Mouse (Mus musculus): ENCODE results near the gene Sephs2. TPM values are rescaled to one million over a fixed set of nuclear protein-coding genes. Genes with fewer than 3 reads are reported as not detected.
"Not testable (repeated sequence)": the region's sequence is repeated elsewhere in the genome, so short reads cannot be mapped to it uniquely, and the experiment has no call there.

Sephs2 gene
- total RNA-seq, 4 experiments from 2014 or later: 38.1 to 45.4 (median 41.6) TPM

DNA sequence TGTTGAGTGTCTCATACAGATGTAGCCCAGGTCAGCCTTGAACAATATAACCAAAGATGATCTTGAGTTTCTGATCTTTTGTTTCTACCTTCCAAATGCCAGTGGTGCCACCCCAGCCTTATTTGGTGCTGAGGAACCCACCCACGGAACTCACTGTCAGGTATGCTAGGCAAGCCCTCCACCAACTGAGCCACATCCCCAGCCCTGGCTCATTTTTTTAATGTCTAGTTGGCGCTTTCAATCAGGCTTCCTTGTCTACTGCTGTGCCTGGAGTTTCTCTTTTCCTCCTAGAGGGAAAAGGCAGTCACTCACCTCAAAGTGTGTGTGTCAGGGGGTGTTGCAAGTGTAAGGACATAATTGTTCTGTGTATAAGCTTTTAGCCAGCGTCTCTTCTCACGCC is 2.8 kb downstream of the Sephs2 start:
- DNase-seq (ENCODE audit: low spot score in 2 of 2): no peak

GRCm38 (mm10) chr7:127270666-127271065 is 3.2 kb downstream of the Sephs2 start:
- DNase-seq (ENCODE audit: low spot score in 2 of 2): no peak

- DNase-seq (ENCODE audit: low spot score in 2 of 2): no peak
These were observed 3.6 kb downstream of the Sephs2 start for GRCm38 (mm10) chr7:127270256-127270655.

DNA sequence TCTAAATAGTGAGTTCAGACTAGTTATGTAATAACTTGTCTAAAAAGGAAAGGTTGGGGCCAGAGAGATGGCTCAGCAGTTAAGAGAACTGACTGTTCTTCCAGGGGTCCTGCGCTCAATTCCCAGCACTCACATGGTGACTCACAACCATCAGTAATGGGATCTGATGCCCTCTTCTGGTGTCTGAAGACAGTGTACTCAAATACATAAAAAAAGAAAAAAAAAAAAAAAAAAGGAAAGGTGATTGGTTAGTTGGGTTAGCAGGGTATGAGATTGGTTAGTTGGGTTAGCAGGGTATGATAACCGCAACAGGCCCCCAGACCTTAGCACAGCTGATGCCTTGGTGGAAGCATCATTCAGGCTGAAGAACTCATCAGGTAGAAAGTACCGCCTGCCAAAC is 10.3 kb downstream of the Sephs2 start:
- DNase-seq (ENCODE audit: low spot score in 2 of 2): no peak

GRCm38 (mm10) chr7:127262218-127262961 is 11.5 kb downstream of the Sephs2 start:
- no peak for DNase-seq (ENCODE audit: low spot score in 2 of 2)

DNA sequence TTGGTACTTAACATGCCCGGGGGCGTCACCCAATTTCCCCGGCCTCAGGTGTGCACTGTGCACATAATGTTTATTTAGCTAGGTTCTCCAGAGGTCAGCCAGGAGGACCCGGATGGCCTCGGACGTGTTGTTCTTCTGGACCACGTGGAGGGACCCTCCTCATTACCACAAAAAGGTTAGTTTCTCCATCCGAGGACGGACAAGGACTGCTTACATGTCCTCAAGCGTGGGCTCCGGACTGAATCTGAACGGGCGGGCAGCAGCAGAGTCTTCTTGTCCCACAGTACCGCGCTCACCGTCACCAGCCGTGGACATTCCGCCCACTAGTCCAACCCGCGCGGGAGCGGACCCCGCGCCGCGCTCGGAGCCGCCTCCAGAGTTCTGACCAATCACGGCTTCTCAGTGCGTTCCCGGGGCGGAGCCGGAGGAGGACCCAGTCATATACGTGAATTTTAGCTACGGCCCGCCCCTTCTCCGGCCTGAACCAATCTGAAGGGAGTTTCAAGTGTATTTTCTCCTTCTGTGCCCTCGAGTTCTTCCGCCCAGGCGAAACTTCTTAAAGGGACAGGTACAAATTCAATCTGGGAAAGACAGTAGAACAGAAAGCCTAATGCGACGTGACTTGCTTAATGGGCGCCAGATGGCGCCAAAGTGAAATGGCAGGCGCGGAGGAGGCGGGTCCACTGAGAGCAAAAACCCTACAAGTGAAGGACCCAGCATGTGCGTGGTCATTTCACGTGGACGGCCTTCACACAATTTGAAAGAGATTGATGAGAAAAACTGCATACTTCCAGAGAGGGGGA is 13.3 kb downstream of the Sephs2 start, which contains the start of gene Dctpp1:
Dctpp1 (minus strand) TSS at position 401 of the 803 bp plus-strand sequence.
- DNase-seq (ENCODE audit: low spot score in 2 of 2): peak; percentile 99

DNA sequence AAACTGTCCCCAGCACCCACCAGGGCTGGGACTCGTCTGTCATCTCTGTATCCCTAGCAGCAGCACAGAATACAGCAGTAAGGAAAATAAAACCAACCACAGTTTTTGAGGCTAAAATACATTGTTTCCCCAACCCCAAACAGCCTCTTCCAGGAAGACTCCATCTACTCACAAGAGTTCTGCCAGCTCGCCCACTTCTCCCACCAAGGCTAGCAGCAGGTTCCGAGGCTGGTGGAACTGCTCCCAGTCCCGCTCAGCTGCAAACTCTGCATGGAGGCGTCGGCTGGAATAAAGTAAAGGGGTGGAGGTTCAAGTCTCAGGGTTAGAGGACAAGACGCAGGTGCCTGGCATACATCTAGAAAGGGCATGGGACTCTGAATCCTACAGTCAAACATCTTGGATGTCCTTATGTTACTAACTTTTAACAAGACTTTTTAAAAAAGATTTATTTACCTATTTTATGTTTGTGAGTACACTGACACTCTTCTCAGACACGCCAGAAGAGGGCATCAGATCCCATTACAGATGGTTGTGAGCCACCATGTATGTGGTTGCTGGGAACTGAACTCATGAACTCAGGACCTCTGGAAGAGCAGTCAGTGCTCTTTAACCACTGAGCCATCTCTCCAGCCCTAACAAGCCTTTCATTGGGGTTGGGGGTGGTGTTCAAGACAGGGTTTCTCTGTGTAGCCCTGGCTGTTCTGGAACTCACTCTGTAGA is 14.5 kb downstream of the Sephs2 start:
- no peak for DNase-seq (ENCODE audit: low spot score in 2 of 2)

GRCm38 (mm10) chr7:127256518-127256917 is 17.3 kb downstream of the Sephs2 start:
- no peak for DNase-seq (ENCODE audit: low spot score in 2 of 2)

DNA sequence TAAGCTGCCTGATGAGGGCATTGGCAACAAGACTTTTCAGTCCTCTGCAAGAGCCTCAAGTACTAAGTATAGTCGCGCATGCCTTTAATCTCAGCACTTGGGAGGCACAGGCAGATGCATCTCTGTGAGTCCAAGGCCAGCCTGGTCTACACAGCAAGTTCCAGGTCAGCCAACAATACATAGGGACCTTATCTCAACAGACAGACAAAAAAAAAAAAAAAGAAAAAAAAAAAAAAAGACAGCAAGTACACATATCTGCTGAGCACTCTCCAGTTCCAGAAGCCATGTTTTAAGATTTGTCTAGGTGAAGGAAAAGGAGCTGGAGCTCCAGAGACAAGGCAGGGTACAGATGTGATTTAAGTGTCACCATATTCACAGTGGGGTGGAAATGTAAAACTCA is 17.9 kb downstream of the Sephs2 start:
- no peak for DNase-seq (ENCODE audit: low spot score in 2 of 2)

- DNase-seq (ENCODE audit: low spot score in 2 of 2): no peak
These were observed 18.8 kb downstream of the Sephs2 start for GRCm38 (mm10) chr7:127255008-127255407.

DNA sequence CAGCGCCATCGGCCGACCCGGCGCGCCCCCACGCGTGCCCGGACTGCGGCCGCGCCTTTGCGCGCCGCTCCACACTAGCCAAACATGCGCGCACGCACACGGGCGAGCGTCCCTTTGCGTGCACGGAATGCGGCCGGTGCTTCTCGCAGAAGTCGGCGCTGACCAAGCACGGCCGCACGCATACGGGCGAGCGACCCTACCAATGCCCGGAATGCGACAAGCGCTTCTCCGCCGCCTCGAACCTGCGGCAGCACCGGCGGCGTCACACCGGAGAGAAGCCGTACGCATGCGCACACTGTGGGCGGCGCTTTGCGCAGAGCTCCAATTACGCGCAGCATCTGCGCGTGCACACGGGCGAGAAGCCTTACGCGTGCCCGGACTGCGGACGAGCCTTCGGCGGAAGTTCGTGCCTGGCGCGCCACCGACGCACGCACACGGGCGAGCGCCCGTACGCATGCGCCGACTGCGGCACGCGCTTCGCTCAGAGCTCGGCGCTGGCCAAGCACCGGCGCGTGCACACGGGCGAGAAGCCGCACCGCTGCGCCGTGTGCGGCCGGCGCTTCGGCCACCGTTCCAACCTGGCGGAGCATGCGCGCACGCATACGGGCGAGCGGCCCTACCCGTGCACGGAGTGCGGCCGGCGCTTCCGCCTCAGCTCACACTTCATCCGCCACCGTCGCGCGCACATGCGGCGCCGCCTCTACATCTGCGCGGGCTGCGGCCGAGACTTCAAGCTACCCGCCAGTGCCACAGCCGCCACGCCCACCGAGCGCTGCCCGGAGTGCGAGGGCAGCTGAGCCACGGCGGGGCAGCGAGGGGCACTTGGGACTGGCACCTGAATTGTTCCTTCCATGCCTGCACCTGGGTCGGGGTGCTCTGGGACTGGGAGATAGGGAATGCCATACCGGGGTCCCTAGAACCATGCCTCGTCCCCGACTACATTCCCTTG is 19.8 kb downstream of the Sephs2 start:
- peak; percentile 85 to 93 for DNase-seq (ENCODE audit: low spot score in 2 of 2)

- no peak for DNase-seq (ENCODE audit: low spot score in 2 of 2)
These were observed 20.5 kb downstream of the Sephs2 start for GRCm38 (mm10) chr7:127253341-127253740.

GRCm38 (mm10) chr7:127252414-127252813 is 21.4 kb downstream of the Sephs2 start:
- DNase-seq (ENCODE audit: low spot score in 2 of 2): no peak

DNA sequence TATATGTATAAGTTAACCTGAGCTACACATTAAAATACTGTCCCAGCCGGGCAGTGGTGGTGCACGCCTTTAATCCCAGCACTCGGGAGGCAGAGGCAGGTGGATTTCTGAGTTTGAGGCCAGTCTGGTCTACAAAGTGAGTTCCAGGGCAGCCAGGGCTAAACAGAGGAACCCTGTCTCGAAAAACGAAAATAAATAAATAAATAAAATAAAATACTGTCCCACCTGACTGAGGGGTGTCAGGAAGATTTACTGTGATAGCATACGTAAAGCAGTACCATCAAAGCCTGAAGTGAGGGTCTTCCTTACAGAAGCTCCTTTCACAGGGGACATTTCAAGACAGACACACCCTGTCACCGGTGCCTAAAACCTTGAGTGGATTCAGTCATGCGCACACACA is 23.3 kb downstream of the Sephs2 start:
- not testable (repeated sequence) for DNase-seq (ENCODE audit: low spot score in 2 of 2)

DNA sequence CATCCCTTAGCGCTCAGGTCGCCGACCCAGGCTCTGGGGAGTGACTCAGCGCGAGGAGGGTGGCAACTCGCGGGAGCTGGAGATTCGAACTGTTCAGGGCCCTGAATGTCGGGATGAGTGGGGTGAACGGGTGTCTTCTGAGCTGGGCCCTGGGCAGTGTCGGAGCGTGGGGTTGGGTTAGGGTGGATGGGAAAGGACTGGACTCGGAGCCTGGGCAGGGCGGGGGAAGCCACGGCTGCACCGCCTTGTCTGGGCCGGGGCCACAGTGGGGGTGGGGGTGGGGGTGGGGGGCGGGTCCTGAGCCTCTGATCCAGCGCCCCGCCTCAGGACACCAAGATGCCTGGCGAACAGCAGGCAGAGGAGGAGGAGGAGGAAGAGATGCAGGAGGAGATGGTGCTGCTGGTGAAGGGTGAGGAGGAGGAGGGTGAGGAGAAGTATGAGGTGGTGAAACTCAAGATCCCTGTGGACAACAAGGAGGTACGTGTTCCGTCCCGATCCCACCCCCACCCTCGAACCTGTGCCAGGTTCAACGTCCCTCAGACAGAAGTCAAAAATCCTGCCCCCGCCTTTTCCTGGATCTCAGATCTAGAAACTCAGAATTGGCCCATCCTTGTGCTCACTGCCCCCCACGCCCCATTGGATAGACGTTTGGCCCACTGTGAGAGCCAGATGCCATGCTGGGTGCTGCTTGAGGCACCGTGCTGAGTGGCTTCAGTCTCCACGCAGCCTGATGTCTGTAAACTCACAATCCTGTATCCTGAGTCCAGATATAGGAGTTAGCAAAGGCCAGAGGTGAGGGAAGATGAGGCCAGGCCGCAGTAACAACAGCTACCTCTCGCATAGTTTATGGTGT is 29.0 kb downstream of the Sephs2 start:
- DNase-seq (ENCODE audit: low spot score in 2 of 2): no peak

DNA sequence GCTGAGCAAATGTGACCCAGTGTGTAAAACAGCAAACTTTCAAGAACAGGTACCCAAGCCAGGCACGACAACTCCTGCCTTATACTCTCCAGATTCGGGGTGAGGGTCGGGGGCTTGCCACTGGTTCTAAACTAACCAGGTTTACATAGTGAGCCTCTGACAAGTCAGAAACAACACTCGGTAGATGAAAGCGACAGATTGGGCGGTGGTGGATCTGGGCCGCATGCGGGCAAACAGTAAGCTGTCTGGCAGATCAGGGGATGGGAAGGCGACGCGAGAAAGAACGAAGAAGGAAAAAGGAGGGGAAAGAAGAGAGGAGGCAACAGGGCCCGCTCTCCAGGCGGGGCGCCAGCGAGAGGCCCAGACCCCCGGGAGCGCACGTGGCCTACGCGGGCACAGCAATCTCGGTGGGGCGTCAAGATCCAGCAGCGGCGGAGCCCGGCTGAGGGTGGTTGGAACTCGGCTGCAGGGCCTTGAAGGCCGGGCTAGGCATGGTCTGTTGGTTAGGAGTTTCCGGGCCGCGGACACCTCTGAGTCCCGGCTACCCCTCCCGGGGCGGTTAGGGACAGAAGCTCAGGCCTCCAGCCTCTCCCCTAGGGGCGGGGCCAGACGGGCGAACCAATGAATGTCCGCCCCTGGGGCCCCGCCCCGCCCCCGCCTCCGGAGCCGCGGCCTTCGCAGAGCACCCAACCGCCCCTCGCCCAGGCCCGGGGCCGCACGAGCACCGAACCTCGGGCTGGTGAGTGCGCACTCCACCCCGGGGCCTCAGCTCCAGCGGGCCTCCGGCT is 29.8 kb downstream of the Sephs2 start, which contains the start of gene Zfp771:
Zfp771 (plus strand) TSS at position 405 of the 788 bp plus-strand sequence.
- peak; percentile 94 to 96 for DNase-seq (ENCODE audit: low spot score in 2 of 2)

- no peak for DNase-seq (ENCODE audit: low spot score in 2 of 2)
These were observed 30.4 kb downstream of the Sephs2 start for GRCm38 (mm10) chr7:127243361-127243867.

DNA sequence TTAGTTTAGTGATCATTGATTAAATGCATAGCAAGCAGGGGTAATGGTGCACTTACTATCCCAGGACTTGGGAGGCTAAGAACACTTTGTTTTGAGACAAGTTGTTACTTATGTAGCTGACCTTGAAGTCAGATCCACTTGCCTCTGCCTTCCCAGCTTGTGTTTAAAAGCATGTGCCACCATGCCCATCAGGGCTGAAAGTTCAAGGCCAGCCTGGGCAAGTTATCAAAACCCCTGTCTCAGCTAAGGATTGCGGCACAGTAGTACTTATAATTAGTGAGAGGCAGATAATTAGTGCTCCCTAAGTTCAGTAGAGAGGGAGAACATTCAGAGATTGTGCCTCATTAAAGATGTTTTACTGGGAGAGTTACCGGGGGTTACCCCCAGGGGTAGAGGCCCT is 39.1 kb downstream of the Sephs2 start:
- no peak for DNase-seq (ENCODE audit: low spot score in 2 of 2)

GRCm38 (mm10) chr7:127233765-127234164 is 40.1 kb downstream of the Sephs2 start:
- DNase-seq (ENCODE audit: low spot score in 2 of 2): no peak
